Comparison of ENCODE assay signal across 29 mouse cellular contexts in genomic region chr19:55293175-55293574, GRCm38 (mm10). TPM values are rescaled to one million over a fixed set of nuclear protein-coding genes. Genes with fewer than 3 reads are reported as not detected.
DNase-seq lines count a peak whose midpoint lies in the region; ATAC-seq and TF ChIP-seq lines count a peak whose summit lies in the region.
"Had no signal": no experiment of that assay in that cellular context is flagged by ENCODE, and none has a peak within 500 bp of the region (broad histone marks: within the 10 kb centered on the region; RNA-seq: fewer than 3 reads in every experiment).

No protein-coding gene starts in this region.

- TF ChIP-seq CTCF in bone marrow macrophage, adult 2 months (IDR thresholded peaks at IDR 0.05; ENCODE audit: low read depth, low read length) = no peak

- no peaks in the 10 kb centered on the region for H3K4me1 ChIP-seq in hindbrain, embryonic 11.5 days (replicated peaks; ENCODE audit: control insufficient read depth, insufficient read depth, low read length)
- no peaks in the 10 kb centered on the region for H3K4me1 ChIP-seq in hindbrain, embryonic 13.5 days (replicated peaks)
- peaks cover 61% of the 10 kb centered on the region for H3K4me1 ChIP-seq in bone marrow macrophage, adult 2 months (ENCODE audit: control insufficient read depth, insufficient read depth, low read length)
- H3K4me1 ChIP-seq in liver, embryonic 15.5 days (replicated peaks) = peaks cover 38% of the 10 kb centered on the region
- H3K4me1 ChIP-seq: forebrain, embryonic 15.5 days; heart, embryonic 10.5 days; heart, embryonic 15.5 days; limb, embryonic 13.5 days; neural tube, embryonic 13.5 days had no signal

- no peak for TF ChIP-seq POLR2A in bone marrow macrophage, adult 2 months (IDR thresholded peaks at IDR 0.05; ENCODE audit: borderline replicate concordance, low read depth, low read length)

- H3K9ac ChIP-seq in hindbrain, embryonic 11.5 days (ENCODE audit: low read depth, low read length) = no peak overlapping the region
- H3K9ac ChIP-seq in hindbrain, embryonic 13.5 days = no peak overlapping the region
- no peak overlapping the region for H3K9ac ChIP-seq in liver, embryonic 15.5 days
- H3K9ac ChIP-seq: embryonic facial prominence, embryonic 13.5 days; forebrain, embryonic 15.5 days; heart, embryonic 15.5 days; limb, embryonic 13.5 days; lung, embryonic 14.5 days; midbrain, embryonic 13.5 days; neural tube, embryonic 13.5 days had no signal

- H3K36me3 ChIP-seq in hindbrain, embryonic 11.5 days (ENCODE audit: control insufficient read depth, insufficient read depth, low read length) = no peaks in the 10 kb centered on the region
- peaks cover 32% of the 10 kb centered on the region for H3K36me3 ChIP-seq in hindbrain, embryonic 13.5 days
- H3K36me3 ChIP-seq in liver, embryonic 15.5 days (replicated peaks) = peaks cover 97% of the 10 kb centered on the region

- WGBS in hindbrain, embryonic 11.5 days = 42% methylated on average over 4 of the region's 4 CpGs
- 41% methylated on average over 4 of the region's 4 CpGs for WGBS in hindbrain, embryonic 13.5 days
- WGBS in liver, embryonic 15.5 days (ENCODE audit: insufficient replicate concordance) = 23% methylated on average over 4 of the region's 4 CpGs

- H3K27me3 ChIP-seq in hindbrain, embryonic 11.5 days (ENCODE audit: control insufficient read depth, insufficient read depth, low read length) = no peaks in the 10 kb centered on the region
- H3K27me3 ChIP-seq in hindbrain, embryonic 13.5 days = no peaks in the 10 kb centered on the region
- H3K27me3 ChIP-seq in liver, embryonic 15.5 days = no peaks in the 10 kb centered on the region
- H3K27me3 ChIP-seq: embryonic facial prominence, embryonic 13.5 days; forebrain, embryonic 15.5 days; heart, embryonic 15.5 days; limb, embryonic 13.5 days; midbrain, embryonic 13.5 days; neural tube, embryonic 13.5 days had no signal

- H3K27ac ChIP-seq in hindbrain, embryonic 11.5 days (ENCODE audit: low read depth, low read length) = 0 out of 2 replicates have a peak overlapping the region, but pooled peaks have one; percentile 27
- H3K27ac ChIP-seq in hindbrain, embryonic 13.5 days = no peak overlapping the region
- H3K27ac ChIP-seq in bone marrow macrophage, adult 2 months (ENCODE audit: insufficient read depth, low read depth, low read length) = peak overlapping the region; percentile 52
- H3K27ac ChIP-seq in liver, embryonic 15.5 days (replicated peaks) = peak overlapping the region; percentile 53
- H3K27ac ChIP-seq: embryonic facial prominence, embryonic 13.5 days; forebrain, embryonic 10.5 days; forebrain, embryonic 15.5 days; gastrocnemius, adult 2 months; heart, embryonic 10.5 days; heart, embryonic 15.5 days; kidney, postnatal 0 days; limb, embryonic 13.5 days; midbrain, embryonic 13.5 days; neural tube, embryonic 13.5 days had no signal

- ATAC-seq in hindbrain, embryonic 11.5 days (ENCODE audit: low FRiP score) = no peak
- no peak for ATAC-seq in hindbrain, embryonic 13.5 days (ENCODE audit: low FRiP score)
- no peak for ATAC-seq in liver, embryonic 15.5 days (ENCODE audit: insufficient read depth)
- ATAC-seq: forebrain, embryonic 15.5 days; hindbrain, embryonic 16.5 days; midbrain, embryonic 13.5 days had no signal

- peak; percentile 21 for DNase-seq in adrenal gland, postnatal 14 days
- DNase-seq in adrenal gland, adult 8-10 months = no peak
- no peak for DNase-seq in hindbrain, embryonic 11.5 days (ENCODE audit: low spot score)
- no peak for DNase-seq in cerebellum, postnatal 25 days
- DNase-seq in right cerebral cortex, postnatal 10 days (ENCODE audit: low spot score in 2 of 2) = no peak
- DNase-seq: adrenal gland, adult 2 months; cerebellum, adult 2 months; cerebellum, postnatal 36 days; gastrocnemius, adult 2 months; kidney, adult 2 months; kidney, postnatal 4 days; lung, embryonic 14.5 days; thymus, adult 2 months; thymus, postnatal 36 days had no signal

- H3K4me3 ChIP-seq in hindbrain, embryonic 11.5 days (ENCODE audit: low read depth, low read length) = no peak overlapping the region
- no peak overlapping the region for H3K4me3 ChIP-seq in hindbrain, embryonic 13.5 days
- no peak overlapping the region for H3K4me3 ChIP-seq in bone marrow macrophage, adult 2 months (ENCODE audit: insufficient read depth, low read length)
- no peak overlapping the region for H3K4me3 ChIP-seq in liver, embryonic 15.5 days (replicated peaks)
- H3K4me3 ChIP-seq: embryonic facial prominence, embryonic 13.5 days; forebrain, embryonic 10.5 days; forebrain, embryonic 15.5 days; gastrocnemius, adult 2 months; heart, embryonic 10.5 days; heart, embryonic 15.5 days; limb, embryonic 13.5 days; midbrain, embryonic 13.5 days; neural tube, embryonic 13.5 days had no signal

- H3K4me2 ChIP-seq in hindbrain, embryonic 11.5 days (replicated peaks; ENCODE audit: low read depth, low read length) = no peak overlapping the region
- no peak overlapping the region for H3K4me2 ChIP-seq in hindbrain, embryonic 13.5 days
- H3K4me2 ChIP-seq in liver, embryonic 15.5 days = no peak overlapping the region
- H3K4me2 ChIP-seq: embryonic facial prominence, embryonic 13.5 days; forebrain, embryonic 15.5 days; heart, embryonic 15.5 days; limb, embryonic 13.5 days; lung, embryonic 14.5 days; midbrain, embryonic 13.5 days; neural tube, embryonic 13.5 days had no signal

- H3K9me3 ChIP-seq in hindbrain, embryonic 11.5 days (ENCODE audit: control insufficient read depth, low read length) = no peaks in the 10 kb centered on the region
- H3K9me3 ChIP-seq in hindbrain, embryonic 13.5 days = no peaks in the 10 kb centered on the region
- no peaks in the 10 kb centered on the region for H3K9me3 ChIP-seq in liver, embryonic 15.5 days (replicated peaks)
- H3K9me3 ChIP-seq: embryonic facial prominence, embryonic 13.5 days; forebrain, embryonic 10.5 days; forebrain, embryonic 15.5 days; heart, embryonic 10.5 days; heart, embryonic 15.5 days; limb, embryonic 13.5 days; midbrain, embryonic 13.5 days; neural tube, embryonic 13.5 days had no signal

RNA-seq across cellular contexts. Expression of gene Zdhhc6, which starts 22.7 kb away (rescaled TPM):
- total RNA-seq in adrenal gland, postnatal 14 days (2021) = 39.2 and 41.2 TPM in 2 replicates
- total RNA-seq in adrenal gland, adult 8-10 months (2022) = 10 to 100 TPM; 40.9 to 50.9 (median 45.1) TPM
- 106 and 109 TPM in 2 replicates for polyA plus RNA-seq in hindbrain, embryonic 11.5 days (2014; fragmentation: Nextera tagmentation; extraction: Ambion mirVana)
- 72.0 and 74.9 TPM in 2 replicates for polyA plus RNA-seq in hindbrain, embryonic 13.5 days (2015; fragmentation: Nextera tagmentation; extraction: Ambion mirVana)
- 41.6 and 43.4 TPM in 2 replicates for polyA plus RNA-seq in bone marrow macrophage, adult 2 months (2012; ENCODE audit: insufficient read depth, insufficient read length, missing spikeins)
- 49.0 and 51.4 TPM in 2 replicates for polyA plus RNA-seq in liver, embryonic 15.5 days (2015; fragmentation: Nextera tagmentation; extraction: Ambion mirVana)

RNA-seq across cellular contexts. Expression of gene Vti1a, which starts 22.9 kb away (rescaled TPM):
- 32.3 and 36.5 TPM in 2 replicates for total RNA-seq in adrenal gland, postnatal 14 days (2021)
- 10 to 100 TPM; 38.6 to 56.3 (median 41.6) TPM for total RNA-seq in adrenal gland, adult 8-10 months (2022)
- polyA plus RNA-seq in hindbrain, embryonic 11.5 days (2014; fragmentation: Nextera tagmentation; extraction: Ambion mirVana) = 27.1 and 27.8 TPM in 2 replicates
- polyA plus RNA-seq in hindbrain, embryonic 13.5 days (2015; fragmentation: Nextera tagmentation; extraction: Ambion mirVana) = 30.1 and 30.7 TPM in 2 replicates
- 29.8 and 31.7 TPM in 2 replicates for polyA plus RNA-seq in bone marrow macrophage, adult 2 months (2012; ENCODE audit: insufficient read depth, insufficient read length, missing spikeins)
- polyA plus RNA-seq in liver, embryonic 15.5 days (2015; fragmentation: Nextera tagmentation; extraction: Ambion mirVana) = 13.6 and 13.7 TPM in 2 replicates

RNA-seq across cellular contexts. Expression of gene Acsl5, which starts 41.4 kb away (rescaled TPM):
- total RNA-seq in adrenal gland, postnatal 14 days (2021) = 80.5 and 115 TPM in 2 replicates
- total RNA-seq in adrenal gland, adult 8-10 months (2022) = 100 to 1,000 TPM in 1 of 4 experiments, 10 to 100 TPM in 3; 47.1 to 132 (median 70.1) TPM
- 19.9 and 25.3 TPM in 2 replicates for polyA plus RNA-seq in hindbrain, embryonic 11.5 days (2014; fragmentation: Nextera tagmentation; extraction: Ambion mirVana)
- polyA plus RNA-seq in hindbrain, embryonic 13.5 days (2015; fragmentation: Nextera tagmentation; extraction: Ambion mirVana) = 14.7 and 17.0 TPM in 2 replicates
- 65.3 and 84.9 TPM in 2 replicates for polyA plus RNA-seq in bone marrow macrophage, adult 2 months (2012; ENCODE audit: insufficient read depth, insufficient read length, missing spikeins)
- 154 and 157 TPM in 2 replicates for polyA plus RNA-seq in liver, embryonic 15.5 days (2015; fragmentation: Nextera tagmentation; extraction: Ambion mirVana)

RNA-seq across cellular contexts. Expression of gene Gucy2g, which starts 52.1 kb away (rescaled TPM):
- not detected in 2 replicates for total RNA-seq in adrenal gland, postnatal 14 days (2021)
- not detected for total RNA-seq in adrenal gland, adult 8-10 months (2022)
- not detected in 2 replicates for polyA plus RNA-seq in hindbrain, embryonic 11.5 days (2014; fragmentation: Nextera tagmentation; extraction: Ambion mirVana)
- polyA plus RNA-seq in hindbrain, embryonic 13.5 days (2015; fragmentation: Nextera tagmentation; extraction: Ambion mirVana) = 0.08 and 0.09 TPM in 2 replicates
- polyA plus RNA-seq in bone marrow macrophage, adult 2 months (2012; ENCODE audit: insufficient read depth, insufficient read length, missing spikeins) = not detected in 2 replicates
- not detected in 2 replicates for polyA plus RNA-seq in liver, embryonic 15.5 days (2015; fragmentation: Nextera tagmentation; extraction: Ambion mirVana)
- total RNA-seq: adrenal gland, adult 2 months; megakaryocyte progenitor cell, adult 5-6 weeks had no signal
- polyA plus RNA-seq: forebrain, embryonic 10.5 days; forebrain, embryonic 15.5 days; heart, embryonic 10.5 days; heart, embryonic 15.5 days; intestine, embryonic 14.5 days; limb, embryonic 13.5 days; lung, embryonic 14.5 days; neural tube, embryonic 13.5 days had no signal
